Mouse (Mus musculus) MEL (cell line): ENCODE measurements around the gene Osgin1. TPM values are rescaled to one million over a fixed set of nuclear protein-coding genes. Genes with fewer than 3 reads are reported as not detected.

ENCODE experiments used
- DNase-seq: peaks from one replicate; pipeline ENCODE4 v3.0.0; 2011; ENCODE audit warnings: low read depth, low spot score
- H3K27ac ChIP-seq: 2 replicates; pipeline ENCODE4 v1.5.1; 2012; ENCODE audit warnings: low read depth, mild to moderate bottlenecking, control low read depth, low read length, moderate library complexity; ENCODE audit not compliant: control insufficient read depth
- H3K27me3 ChIP-seq, 2 experiments: fragments of 150-350 bp in 1 of 2; sonication (generic) in 1 of 2; 2 replicates each; pipeline ENCODE4 v1.6.1; 2012; ENCODE audit warnings: low read length in 2 of 2, mild to moderate bottlenecking in 2 of 2, improper control_type of control experiment in 1 of 2, moderate library complexity in 1 of 2; ENCODE audit not compliant: insufficient read depth in 2 of 2, control insufficient read depth in 1 of 2
- H3K36me3 ChIP-seq, 2 experiments: 2 replicates each; pipeline ENCODE4 v1.6.1; 2012 to 2014; ENCODE audit warnings: low read length in 2 of 2, improper control_type of control experiment in 1 of 2, inconsistent platforms in 1 of 2, mild to moderate bottlenecking in 1 of 2; ENCODE audit not compliant: insufficient read depth in 2 of 2, control insufficient read depth in 1 of 2
- H3K4me1 ChIP-seq, 2 experiments: fragments of 150-350 bp in 1 of 2; sonication (generic) in 1 of 2; 2 replicates each; pipeline ENCODE4 v1.6.1; 2012; ENCODE audit warnings: low read length in 2 of 2, improper control_type of control experiment in 1 of 2, mild to moderate bottlenecking in 1 of 2; ENCODE audit not compliant: insufficient read depth in 2 of 2, control insufficient read depth in 1 of 2
- H3K4me3 ChIP-seq, 2 experiments: fragments of 150-350 bp in 1 of 2; sonication (generic) in 1 of 2; 2 replicates each; pipeline ENCODE4 v1.5.1; 2012; ENCODE audit warnings: low read depth in 2 of 2, low read length in 2 of 2, mild to moderate bottlenecking in 2 of 2, moderate library complexity in 2 of 2, control low read depth in 1 of 2, improper control_type of control experiment in 1 of 2; ENCODE audit not compliant: control insufficient read depth in 1 of 2, insufficient read depth in 1 of 2
- H3K79me2 ChIP-seq: 2 replicates; pipeline ENCODE4 v1.6.1; 2012; ENCODE audit warnings: mild to moderate bottlenecking, low read length, moderate library complexity; ENCODE audit not compliant: control insufficient read depth, poor library complexity, insufficient read depth
- H3K9ac ChIP-seq: 2 replicates; pipeline ENCODE4 v1.6.1; 2012; ENCODE audit warnings: low read depth, mild to moderate bottlenecking, control low read depth, low read length, moderate library complexity; ENCODE audit not compliant: control insufficient read depth, poor library complexity, severe bottlenecking
- H3K9me3 ChIP-seq: fragments of 150-350 bp; sonication (generic); replicated peaks from 2 replicates; pipeline ENCODE4 v1.6.1; 2012; ENCODE audit warnings: mild to moderate bottlenecking, low read length, improper control_type of control experiment, moderate library complexity; ENCODE audit not compliant: insufficient read depth
- BHLHE40 ChIP-seq: IDR thresholded peaks from 2 replicates; pipeline ENCODE4 v1.6.1; 2012; ENCODE audit warnings: low read depth, mild to moderate bottlenecking, inconsistent platforms, low read length, improper control_type of control experiment, borderline replicate concordance
- E2F4 ChIP-seq: IDR thresholded peaks from 2 replicates; pipeline ENCODE4 v1.6.1; 2011; ENCODE audit warnings: low read depth, low read length, improper control_type of control experiment, borderline replicate concordance
- ELF1 ChIP-seq: IDR thresholded peaks from 2 replicates; pipeline ENCODE4 v1.6.1; 2014; ENCODE audit warnings: low read depth, mild to moderate bottlenecking, inconsistent platforms, low read length, improper control_type of control experiment, moderate library complexity
- EP300 ChIP-seq, 2 experiments: IDR thresholded peaks; 2 replicates each; pipeline ENCODE4 v1.6.1; 2011; ENCODE audit warnings: improper control_type of control experiment in 2 of 2, low read length in 2 of 2, low read depth in 1 of 2, mild to moderate bottlenecking in 1 of 2
- GABPA ChIP-seq: IDR thresholded peaks from 2 replicates; pipeline ENCODE4 v1.6.1; 2012; ENCODE audit warnings: low read depth, mild to moderate bottlenecking, inconsistent platforms, low read length, improper control_type of control experiment, moderate library complexity
- GATA1 ChIP-seq: IDR thresholded peaks from 2 replicates; pipeline ENCODE4 v1.6.1; 2011; ENCODE audit warnings: low read depth, low read length, improper control_type of control experiment
- HCFC1 ChIP-seq: IDR thresholded peaks from 2 replicates; pipeline ENCODE4 v1.6.1; 2012; ENCODE audit warnings: low read depth, mild to moderate bottlenecking, inconsistent platforms, low read length, improper control_type of control experiment, moderate library complexity
- JUND ChIP-seq: IDR thresholded peaks from 2 replicates; pipeline ENCODE4 v1.6.1; 2011; ENCODE audit warnings: low read depth, mild to moderate bottlenecking, improper control_type of control experiment, low read length
- MXI1 ChIP-seq: IDR thresholded peaks from 2 replicates; pipeline ENCODE4 v1.6.1; 2011; ENCODE audit warnings: mild to moderate bottlenecking, low read depth, low read length, improper control_type of control experiment
- NELFE ChIP-seq: IDR thresholded peaks from 2 replicates; pipeline ENCODE4 v1.6.1; 2011; ENCODE audit warnings: low read depth, low read length, improper control_type of control experiment
- NRF1 ChIP-seq: IDR thresholded peaks from 2 replicates; pipeline ENCODE4 v1.6.1; 2014; ENCODE audit warnings: low read depth, mild to moderate bottlenecking, inconsistent platforms, low read length, improper control_type of control experiment, moderate library complexity; ENCODE audit not compliant: poor library complexity, insufficient read depth, severe bottlenecking
- POLR2A ChIP-seq, 2 experiments: IDR thresholded peaks; 2 replicates each; pipeline ENCODE4 v1.6.1; 2011 to 2012; ENCODE audit warnings: low read length in 2 of 2, mild to moderate bottlenecking in 2 of 2, control low read depth in 1 of 2, improper control_type of control experiment in 1 of 2, low read depth in 1 of 2, moderate library complexity in 1 of 2; ENCODE audit not compliant: control insufficient read depth in 1 of 2, insufficient read depth in 1 of 2, poor library complexity in 1 of 2
- SIN3A ChIP-seq: IDR thresholded peaks from 2 replicates; pipeline ENCODE4 v1.6.1; 2012; ENCODE audit warnings: low read length, improper control_type of control experiment, inconsistent platforms
- TAL1 ChIP-seq: IDR thresholded peaks from 2 replicates; pipeline ENCODE4 v1.6.1; 2012; ENCODE audit warnings: mild to moderate bottlenecking, inconsistent platforms, low read length, moderate library complexity, mixed read lengths
- UBTF ChIP-seq: IDR thresholded peaks from 2 replicates; pipeline ENCODE4 v1.6.1; 2012; ENCODE audit warnings: low read depth, mild to moderate bottlenecking, inconsistent platforms, low read length, improper control_type of control experiment, moderate library complexity, borderline replicate concordance; ENCODE audit not compliant: insufficient read depth
- USF1 ChIP-seq: IDR thresholded peaks from 2 replicates; pipeline ENCODE4 v1.6.1; 2014; ENCODE audit warnings: low read depth, mild to moderate bottlenecking, inconsistent platforms, low read length, improper control_type of control experiment, moderate library complexity
- USF2 ChIP-seq, 2 experiments: IDR thresholded peaks; 2 replicates each; pipeline ENCODE4 v1.6.1; 2011 to 2012; ENCODE audit warnings: improper control_type of control experiment in 2 of 2, low read length in 2 of 2, borderline replicate concordance in 1 of 2, inconsistent platforms in 1 of 2, low read depth in 1 of 2, mild to moderate bottlenecking in 1 of 2; ENCODE audit not compliant: insufficient read depth in 1 of 2
- ZKSCAN1 ChIP-seq: IDR thresholded peaks from 2 replicates; pipeline ENCODE4 v1.6.1; 2012; ENCODE audit warnings: low read depth, mild to moderate bottlenecking, inconsistent platforms, low read length, improper control_type of control experiment, moderate library complexity
- ZMIZ1 ChIP-seq: IDR thresholded peaks from 2 replicates; pipeline ENCODE4 v1.6.1; 2012; ENCODE audit warnings: low read depth, mild to moderate bottlenecking, inconsistent platforms, low read length, improper control_type of control experiment, moderate library complexity
- ZNF384 ChIP-seq: IDR thresholded peaks from 2 replicates; pipeline ENCODE4 v1.6.1; 2012; ENCODE audit warnings: low read depth, mild to moderate bottlenecking, inconsistent platforms, low read length, improper control_type of control experiment
- polyA plus RNA-seq, 2 experiments: library from polyadenylated mRNA; stranded (reverse) in 1 of 2; unstranded in 1 of 2; fragments of >175 nt in 1 of 2; fragments of >200 nt in 1 of 2; gene quantifications; 2 replicates each; pipeline versions ENCODE4 v1.2.1 to v1.2.4; 2012; ENCODE audit warnings: low replicate concordance in 2 of 2, low read depth in 1 of 2; ENCODE audit not compliant: insufficient read length in 2 of 2, insufficient read depth in 1 of 2, missing spikeins in 1 of 2
- total RNA-seq: library from RNA; depleted of rRNA; stranded (reverse); fragments of 300-350 nt; gene quantifications from 2 replicates; pipeline ENCODE4 v1.2.3, GENCODE M21; 2012

Osgin1 gene
- total and polyA plus RNA-seq, 3 experiments, result 0.08 to 0.84 TPM; not detected in 1

DNA sequence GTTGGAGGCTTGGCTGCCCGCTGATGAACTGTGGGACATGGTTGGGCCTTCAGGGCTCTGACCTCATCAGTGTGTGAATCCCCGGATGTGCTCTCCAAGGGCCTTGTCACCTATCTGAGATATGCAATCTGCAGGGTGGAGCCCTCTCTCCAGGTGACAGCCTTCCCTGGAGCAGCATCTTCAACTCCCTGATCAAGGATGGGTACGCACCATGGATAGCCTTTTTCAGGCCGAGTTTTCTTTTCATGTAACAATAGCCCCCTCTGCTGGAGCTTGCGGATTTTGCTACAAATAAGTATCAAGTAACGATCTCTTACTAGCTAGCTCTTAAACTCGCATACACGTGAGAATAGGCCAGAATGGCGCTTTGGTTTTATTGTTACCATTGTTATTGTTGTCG lies 49.4 kb upstream of the Osgin1 start (continued):
- no peak for TF ChIP-seq EP300 (IDR thresholded peaks at IDR 0.05; ENCODE audit: low read depth in 1 of 2, low read length in 2 of 2)
- no peak for TF ChIP-seq ZNF384
- peak; percentile 21; the same call in 1 of the 2 replicates for TF ChIP-seq BHLHE40
- TF ChIP-seq GABPA, result no peak
- no peak for TF ChIP-seq TAL1

- DNase-seq, result no peak
- Histone ChIP-seq H3K27ac (no peak overlapping the region), H3K9me3 (no peaks in the 10 kb centered on the region), H3K9ac (no peak overlapping the region), H3K27me3 (peaks cover 1 to 2% of the 10 kb centered on the region in 2 experiments; a peak in 1 of 4 replicates), H3K79me2 (no peaks in the 10 kb centered on the region), H3K4me1 (no peaks in the 10 kb centered on the region), H3K36me3 (no peaks in the 10 kb centered on the region; a peak in 2 of 4 replicates), H3K4me3 (no peak overlapping the region)
- no peak for TF ChIP-seq GABPA
- no peak for TF ChIP-seq NRF1
- no peak for TF ChIP-seq POLR2A (IDR thresholded peaks at IDR 0.05; ENCODE audit: control insufficient read depth in 1 of 2, insufficient read depth in 1 of 2, low read depth in 1 of 2, low read length in 2 of 2, poor library complexity in 1 of 2)
- no peak for TF ChIP-seq MXI1
- TF ChIP-seq HCFC1, result no peak
- TF ChIP-seq TAL1, result no peak
- no peak for TF ChIP-seq USF2 (IDR thresholded peaks at IDR 0.05; ENCODE audit: borderline replicate concordance in 1 of 2, insufficient read depth in 1 of 2, low read depth in 1 of 2, low read length in 2 of 2)
- TF ChIP-seq ZMIZ1, result no peak
- TF ChIP-seq GATA1, result no peak
- no peak for TF ChIP-seq JUND
- no peak for TF ChIP-seq E2F4
- TF ChIP-seq ELF1, result no peak
- TF ChIP-seq NELFE, result no peak
- TF ChIP-seq UBTF, result no peak
- no peak for TF ChIP-seq ZKSCAN1
- TF ChIP-seq SIN3A, result no peak
- TF ChIP-seq USF1, result no peak
These were observed 48.1 kb upstream of the Osgin1 start for GRCm38 (mm10) chr8:119385854-119386253.
